Mouse (Mus musculus) MEL (cell line): ENCODE results near the gene Il9r. TPM values are rescaled to one million over a fixed set of nuclear protein-coding genes. Genes with fewer than 3 reads are reported as not detected.

Experiments
- DNase-seq: peaks from one replicate; pipeline ENCODE4 v3.0.0; 2011; ENCODE audit warnings: low read depth, low spot score
- H3K27ac ChIP-seq: 2 replicates; pipeline ENCODE4 v1.5.1; 2012; ENCODE audit warnings: low read depth, mild to moderate bottlenecking, control low read depth, low read length, moderate library complexity; ENCODE audit not compliant: control insufficient read depth
- H3K27me3 ChIP-seq, 2 experiments: fragments of 150-350 bp in 1 of 2; sonication (generic) in 1 of 2; 2 replicates each; pipeline ENCODE4 v1.6.1; 2012; ENCODE audit warnings: low read length in 2 of 2, mild to moderate bottlenecking in 2 of 2, improper control_type of control experiment in 1 of 2, moderate library complexity in 1 of 2; ENCODE audit not compliant: insufficient read depth in 2 of 2, control insufficient read depth in 1 of 2
- H3K36me3 ChIP-seq, 2 experiments: 2 replicates each; pipeline ENCODE4 v1.6.1; 2012 to 2014; ENCODE audit warnings: low read length in 2 of 2, improper control_type of control experiment in 1 of 2, inconsistent platforms in 1 of 2, mild to moderate bottlenecking in 1 of 2; ENCODE audit not compliant: insufficient read depth in 2 of 2, control insufficient read depth in 1 of 2
- H3K4me1 ChIP-seq, 2 experiments: fragments of 150-350 bp in 1 of 2; sonication (generic) in 1 of 2; 2 replicates each; pipeline ENCODE4 v1.6.1; 2012; ENCODE audit warnings: low read length in 2 of 2, improper control_type of control experiment in 1 of 2, mild to moderate bottlenecking in 1 of 2; ENCODE audit not compliant: insufficient read depth in 2 of 2, control insufficient read depth in 1 of 2
- H3K4me3 ChIP-seq, 2 experiments: fragments of 150-350 bp in 1 of 2; sonication (generic) in 1 of 2; 2 replicates each; pipeline ENCODE4 v1.5.1; 2012; ENCODE audit warnings: low read depth in 2 of 2, low read length in 2 of 2, mild to moderate bottlenecking in 2 of 2, moderate library complexity in 2 of 2, control low read depth in 1 of 2, improper control_type of control experiment in 1 of 2; ENCODE audit not compliant: control insufficient read depth in 1 of 2, insufficient read depth in 1 of 2
- H3K79me2 ChIP-seq: 2 replicates; pipeline ENCODE4 v1.6.1; 2012; ENCODE audit warnings: mild to moderate bottlenecking, low read length, moderate library complexity; ENCODE audit not compliant: control insufficient read depth, poor library complexity, insufficient read depth
- H3K9ac ChIP-seq: 2 replicates; pipeline ENCODE4 v1.6.1; 2012; ENCODE audit warnings: low read depth, mild to moderate bottlenecking, control low read depth, low read length, moderate library complexity; ENCODE audit not compliant: control insufficient read depth, poor library complexity, severe bottlenecking
- H3K9me3 ChIP-seq: fragments of 150-350 bp; sonication (generic); replicated peaks from 2 replicates; pipeline ENCODE4 v1.6.1; 2012; ENCODE audit warnings: mild to moderate bottlenecking, low read length, improper control_type of control experiment, moderate library complexity; ENCODE audit not compliant: insufficient read depth
- BHLHE40 ChIP-seq: IDR thresholded peaks from 2 replicates; pipeline ENCODE4 v1.6.1; 2012; ENCODE audit warnings: low read depth, mild to moderate bottlenecking, inconsistent platforms, low read length, improper control_type of control experiment, borderline replicate concordance
- CHD1 ChIP-seq: IDR thresholded peaks from 2 replicates; pipeline ENCODE4 v1.6.1; 2012; ENCODE audit warnings: low read depth, mild to moderate bottlenecking, inconsistent platforms, low read length, improper control_type of control experiment
- CTCF ChIP-seq, 3 experiments: IDR thresholded peaks in 2 of 3; conservative IDR thresholded peaks in 1 of 3; 2 replicates each; pipeline ENCODE4 v1.5.1; 2011 to 2012; ENCODE audit warnings: low read length in 3 of 3, low read depth in 2 of 3, mild to moderate bottlenecking in 2 of 3, improper control_type of control experiment in 1 of 3, inconsistent platforms in 1 of 3, mixed read lengths in 1 of 3, moderate library complexity in 1 of 3; ENCODE audit not compliant: control insufficient read depth in 1 of 3, insufficient read depth in 1 of 3, poor library complexity in 1 of 3, severe bottlenecking in 1 of 3
- MAZ ChIP-seq: IDR thresholded peaks from 2 replicates; pipeline ENCODE4 v1.6.1; 2012; ENCODE audit warnings: low read depth, mild to moderate bottlenecking, inconsistent platforms, low read length, improper control_type of control experiment
- NRF1 ChIP-seq: IDR thresholded peaks from 2 replicates; pipeline ENCODE4 v1.6.1; 2014; ENCODE audit warnings: low read depth, mild to moderate bottlenecking, inconsistent platforms, low read length, improper control_type of control experiment, moderate library complexity; ENCODE audit not compliant: poor library complexity, insufficient read depth, severe bottlenecking
- POLR2AphosphoS5 ChIP-seq: IDR thresholded peaks from 2 replicates; pipeline ENCODE4 v1.6.1; 2012; ENCODE audit warnings: low read depth, borderline replicate concordance, mild to moderate bottlenecking, inconsistent platforms, low read length, moderate library complexity, mixed read lengths
- RAD21 ChIP-seq: IDR thresholded peaks from 2 replicates; pipeline ENCODE4 v1.6.1; 2011; ENCODE audit warnings: mild to moderate bottlenecking, low read depth, low read length, improper control_type of control experiment
- SMC3 ChIP-seq: IDR thresholded peaks from 2 replicates; pipeline ENCODE4 v1.6.1; 2011; ENCODE audit warnings: low read depth, low read length, improper control_type of control experiment
- TBP ChIP-seq: IDR thresholded peaks from 2 replicates; pipeline ENCODE4 v1.8.0; 2011; ENCODE audit warnings: low read depth, low read length, improper control_type of control experiment
- USF2 ChIP-seq, 2 experiments: IDR thresholded peaks; 2 replicates each; pipeline ENCODE4 v1.6.1; 2011 to 2012; ENCODE audit warnings: improper control_type of control experiment in 2 of 2, low read length in 2 of 2, borderline replicate concordance in 1 of 2, inconsistent platforms in 1 of 2, low read depth in 1 of 2, mild to moderate bottlenecking in 1 of 2; ENCODE audit not compliant: insufficient read depth in 1 of 2
- ZC3H11A ChIP-seq: IDR thresholded peaks from 2 replicates; pipeline ENCODE4 v1.6.1; 2012; ENCODE audit warnings: low read depth, mild to moderate bottlenecking, inconsistent platforms, low read length, improper control_type of control experiment
- ZKSCAN1 ChIP-seq: IDR thresholded peaks from 2 replicates; pipeline ENCODE4 v1.6.1; 2012; ENCODE audit warnings: low read depth, mild to moderate bottlenecking, inconsistent platforms, low read length, improper control_type of control experiment, moderate library complexity
- ZNF384 ChIP-seq: IDR thresholded peaks from 2 replicates; pipeline ENCODE4 v1.6.1; 2012; ENCODE audit warnings: low read depth, mild to moderate bottlenecking, inconsistent platforms, low read length, improper control_type of control experiment
- polyA plus RNA-seq, 2 experiments: library from polyadenylated mRNA; stranded (reverse) in 1 of 2; unstranded in 1 of 2; fragments of >175 nt in 1 of 2; fragments of >200 nt in 1 of 2; gene quantifications; 2 replicates each; pipeline versions ENCODE4 v1.2.1 to v1.2.4; 2012; ENCODE audit warnings: low replicate concordance in 2 of 2, low read depth in 1 of 2; ENCODE audit not compliant: insufficient read length in 2 of 2, insufficient read depth in 1 of 2, missing spikeins in 1 of 2
- total RNA-seq: library from RNA; depleted of rRNA; stranded (reverse); fragments of 300-350 nt; gene quantifications from 2 replicates; pipeline ENCODE4 v1.2.3, GENCODE M21; 2012

Il9r gene
- total and polyA plus RNA-seq, 3 experiments = 56.9 to 83.8 TPM; not detected in 1

DNA sequence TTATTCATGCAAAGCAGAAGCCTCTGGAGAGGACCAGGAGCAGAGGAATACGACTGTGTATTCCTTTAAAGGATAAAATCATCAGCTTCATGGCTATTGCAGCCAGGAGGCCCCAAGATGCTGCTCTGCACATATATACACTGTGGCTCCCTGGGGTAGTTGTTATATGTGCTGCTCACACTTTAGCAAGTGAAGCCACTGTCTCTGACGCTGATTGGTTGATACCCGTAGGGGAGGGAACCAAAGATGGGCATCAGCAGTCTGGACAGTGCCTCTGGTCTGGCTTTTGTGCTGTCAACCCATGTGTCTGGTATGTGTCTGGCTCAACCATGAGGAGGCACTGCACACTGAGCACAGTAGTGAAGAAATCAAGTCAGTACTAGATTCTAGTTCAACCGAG is 33.4 kb downstream of the Il9r start:
- Histone ChIP-seq H3K9ac (no peak overlapping the region), H3K9me3 (no peaks in the 10 kb centered on the region), H3K27ac (no peak overlapping the region), H3K4me1 (no peaks in the 10 kb centered on the region), H3K36me3 (no peaks in the 10 kb centered on the region), H3K79me2 (no peaks in the 10 kb centered on the region), H3K27me3 (peaks cover 17 to 21% of the 10 kb centered on the region in 2 experiments)
- TF ChIP-seq BHLHE40 (no peak), NRF1 (no peak), POLR2AphosphoS5 (no peak), SMC3 (no peak), USF2 (IDR thresholded peaks at IDR 0.05; ENCODE audit: borderline replicate concordance in 1 of 2, insufficient read depth in 1 of 2, low read depth in 1 of 2, low read length in 2 of 2) (no peak), MAZ (no peak), RAD21 (no peak), ZKSCAN1 (no peak), TBP (no peak), ZC3H11A (no peak)
- TF ChIP-seq, all 39 proteins: peak for 0
- DNase-seq = no peak
- H3K4me3 ChIP-seq = no peak overlapping the region

DNA sequence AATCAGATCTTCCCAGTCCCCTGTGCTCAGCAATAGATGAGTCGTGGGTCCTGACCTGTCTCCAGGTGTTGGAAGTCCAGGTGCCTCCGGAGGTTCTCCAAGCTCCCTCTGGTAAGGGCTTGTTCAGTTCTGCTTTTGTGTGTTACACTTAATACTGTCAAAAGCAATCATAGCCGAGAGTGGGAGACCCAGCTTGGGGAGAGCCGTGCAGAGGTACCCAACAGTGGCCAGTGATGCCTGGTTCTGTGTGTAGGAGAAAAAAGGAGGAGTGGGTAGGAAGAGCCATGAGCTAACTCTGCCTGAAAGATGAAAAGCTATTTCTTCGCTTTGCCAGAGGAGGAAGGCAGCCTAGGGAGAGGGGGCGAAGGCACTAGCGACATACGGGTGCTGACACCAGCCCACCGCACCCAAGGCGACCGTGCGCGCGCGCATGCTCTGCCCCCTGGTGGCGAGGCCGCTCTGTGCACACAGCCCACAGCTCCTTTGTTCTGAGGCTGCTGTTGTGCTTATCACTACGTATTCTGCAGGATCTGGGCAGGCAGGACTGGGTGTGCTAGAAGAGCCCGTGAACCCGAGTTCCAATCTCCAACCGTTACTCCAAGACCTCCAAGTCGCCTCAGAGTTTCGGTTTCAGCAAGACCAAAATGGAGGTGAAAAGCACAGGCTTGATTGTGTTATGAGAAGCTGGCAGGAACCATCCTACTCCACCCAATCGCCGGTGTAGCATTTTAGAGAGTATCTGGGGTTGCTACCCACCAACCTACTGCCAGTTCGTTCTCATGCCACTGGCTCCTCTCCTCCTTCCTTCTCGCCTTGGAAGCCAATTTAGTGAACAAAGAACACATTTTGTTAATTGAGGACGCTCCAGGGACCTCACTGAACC is 37.9 kb downstream of the Il9r start:
- Histone ChIP-seq H3K4me1 (no peaks in the 10 kb centered on the region), H3K27me3 (peaks cover 9 to 13% of the 10 kb centered on the region in 2 experiments), H3K4me3 (peak overlapping the region; percentile 17 to 41; a peak in 3 of 4 replicates), H3K9me3 (no peaks in the 10 kb centered on the region), H3K27ac (no peak overlapping the region)
- TF ChIP-seq CHD1 = no peak
- peak; percentile 82 to 96 (median 91) for TF ChIP-seq CTCF (IDR thresholded peaks at IDR 0.05 in 2 of 3, conservative IDR thresholded peaks at IDR 0.05 in 1 of 3; ENCODE audit: control insufficient read depth in 1 of 3, insufficient read depth in 1 of 3, low read depth in 2 of 3, low read length in 3 of 3, poor library complexity in 1 of 3, severe bottlenecking in 1 of 3)
- peak; percentile 46; the same call in 1 of the 2 replicates for TF ChIP-seq ZC3H11A
- no peak for TF ChIP-seq ZNF384
- TF ChIP-seq SMC3 = peak; percentile 87
- TF ChIP-seq RAD21 = peak; percentile 62
- peak; percentile 57 for TF ChIP-seq NRF1
- TF ChIP-seq, all 39 proteins: peak for 5
- peak; percentile 84 for DNase-seq
- H3K36me3 ChIP-seq = no peaks in the 10 kb centered on the region
- H3K9ac ChIP-seq = 0 out of 2 replicates have a peak overlapping the region, but pooled peaks have one; percentile 3
- no peaks in the 10 kb centered on the region for H3K79me2 ChIP-seq
